Mouse (Mus musculus): ENCODE measurements around the gene Bid. TPM values are rescaled to one million over a fixed set of nuclear protein-coding genes. Genes with fewer than 3 reads are reported as not detected.

Gene Bid
- polyA plus RNA-seq, 1 experiment from 2014 or later, result 21.0 TPM

DNA sequence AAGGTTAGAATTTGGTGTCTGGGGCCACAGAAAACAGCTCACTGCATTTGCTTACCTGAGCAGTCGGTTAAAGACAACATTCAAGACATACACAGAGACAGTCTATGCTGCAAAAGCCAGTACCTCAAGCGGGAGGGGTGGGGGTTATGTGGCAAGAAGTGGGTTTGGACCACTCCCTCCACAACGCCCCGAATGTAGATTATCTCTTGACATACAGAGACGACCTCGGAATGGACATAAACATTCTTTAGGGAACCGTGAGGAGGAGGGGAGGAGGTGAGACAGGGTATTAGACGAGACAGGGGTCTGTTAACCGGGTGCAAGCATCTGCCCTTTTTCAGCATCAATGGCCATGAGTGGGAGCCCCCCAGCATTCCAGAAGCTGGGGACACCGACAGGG is 26.9 kb upstream of the Bid start:
- no peaks in the 10 kb centered on the region for H3K36me3 ChIP-seq
- no peak overlapping the region for H3K27ac ChIP-seq
- H3K4me3 ChIP-seq (replicated peaks), result no peak overlapping the region
- no peak for ATAC-seq
- H3K4me1 ChIP-seq (replicated peaks), result no peaks in the 10 kb centered on the region
- no peaks in the 10 kb centered on the region for H3K27me3 ChIP-seq (replicated peaks)
- H3K4me2 ChIP-seq (replicated peaks), result no peak overlapping the region
- no peaks in the 10 kb centered on the region for H3K9me3 ChIP-seq
- WGBS, result 56% methylated on average over 10 of the region's 10 CpGs
- no peak overlapping the region for H3K9ac ChIP-seq

- H3K4me3 ChIP-seq (replicated peaks), result no peak overlapping the region
- ATAC-seq, result no peak
- H3K27ac ChIP-seq, result no peak overlapping the region
- 73% methylated on average over 2 of the region's 2 CpGs for WGBS
- H3K4me1 ChIP-seq (replicated peaks), result no peaks in the 10 kb centered on the region
- no peak overlapping the region for H3K4me2 ChIP-seq (replicated peaks)
- H3K36me3 ChIP-seq, result no peaks in the 10 kb centered on the region
- H3K9ac ChIP-seq, result no peak overlapping the region
- no peaks in the 10 kb centered on the region for H3K27me3 ChIP-seq (replicated peaks)
- no peaks in the 10 kb centered on the region for H3K9me3 ChIP-seq
Measured at GRCm38 (mm10) chr6:120943079-120943478, 26.4 kb upstream of the Bid start.

DNA sequence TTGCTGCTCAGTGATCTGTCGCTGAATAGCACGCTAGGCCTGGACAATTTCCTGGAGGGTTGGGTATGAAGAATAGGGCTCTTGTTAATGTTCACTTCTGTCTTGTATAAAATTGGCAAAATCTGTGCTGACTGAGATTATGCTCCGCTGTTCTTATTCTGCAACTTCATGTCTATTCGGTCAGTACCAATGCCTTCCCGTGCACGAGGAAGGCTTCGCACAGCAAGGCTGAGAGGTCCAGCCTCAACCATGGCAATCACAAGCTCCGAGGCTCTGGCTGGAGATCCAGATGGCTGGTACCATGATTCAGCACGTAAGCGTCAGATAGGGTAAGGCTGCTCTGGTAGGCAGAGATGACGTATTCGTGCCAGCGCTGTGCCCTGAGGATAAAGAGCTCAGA is 24.9 kb upstream of the Bid start:
- Histone ChIP-seq H3K9me3 (no peaks in the 10 kb centered on the region), H3K9ac (no peak overlapping the region)

GRCm38 (mm10) chr6:120941084-120941481 is 24.4 kb upstream of the Bid start:
- no peaks in the 10 kb centered on the region for H3K27me3 ChIP-seq (replicated peaks)
- no peak overlapping the region for H3K27ac ChIP-seq

More for the DNA sequence above, 24.9 kb upstream of the Bid start:
- Histone ChIP-seq H3K27me3 (replicated peaks) (no peaks in the 10 kb centered on the region), H3K27ac (no peak overlapping the region), H3K36me3 (no peaks in the 10 kb centered on the region), H3K4me3 (replicated peaks) (no peak overlapping the region), H3K4me1 (replicated peaks) (no peaks in the 10 kb centered on the region), H3K4me2 (replicated peaks) (no peak overlapping the region)
- 90% methylated on average over 13 of the region's 13 CpGs for WGBS
- no peak for ATAC-seq

DNA sequence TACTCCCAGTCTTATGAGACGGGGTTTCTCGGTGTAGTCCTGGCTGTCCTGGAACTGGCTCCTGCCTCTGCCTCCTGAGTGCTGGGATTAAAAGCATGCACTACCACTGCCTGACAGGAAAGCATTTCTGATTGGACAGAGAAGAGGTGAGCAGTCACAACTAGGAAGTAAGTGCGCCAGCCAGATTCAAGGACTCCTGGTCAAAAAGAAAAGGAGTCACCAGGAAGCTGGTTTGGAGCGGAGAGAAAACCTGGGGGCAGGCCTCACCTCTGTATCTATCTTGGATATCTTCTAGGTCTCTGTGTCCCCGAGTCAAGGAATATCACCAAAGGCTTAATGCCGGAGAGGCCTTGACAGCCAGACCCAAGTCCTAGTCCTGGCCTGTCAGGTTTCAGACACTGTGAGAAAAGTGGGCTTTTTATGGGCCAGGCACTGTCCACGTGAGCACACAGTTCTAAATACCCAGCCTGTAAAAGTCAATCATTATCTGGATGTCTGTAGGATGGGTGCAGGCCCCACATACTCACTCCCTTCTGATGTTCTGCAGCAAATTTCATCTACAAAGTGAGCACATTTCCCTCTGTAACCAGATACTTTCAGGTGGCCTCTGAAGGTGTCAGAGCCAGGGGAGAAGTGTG is 23.9 kb upstream of the Bid start:
- Histone ChIP-seq H3K36me3 (no peaks in the 10 kb centered on the region), H3K4me3 (replicated peaks) (no peak overlapping the region), H3K9me3 (no peaks in the 10 kb centered on the region), H3K9ac (no peak overlapping the region), H3K27me3 (replicated peaks) (no peaks in the 10 kb centered on the region), H3K4me1 (replicated peaks) (no peaks in the 10 kb centered on the region), H3K4me2 (replicated peaks) (no peak overlapping the region), H3K27ac (no peak overlapping the region)
- 80% methylated on average over 7 of the region's 7 CpGs for WGBS
- peak; percentile 55; the same call in 1 of the 2 replicates for ATAC-seq

More at GRCm38 (mm10) chr6:120941084-120941481, 24.4 kb upstream of the Bid start:
- Histone ChIP-seq H3K4me1 (replicated peaks) (no peaks in the 10 kb centered on the region), H3K9ac (no peak overlapping the region), H3K4me2 (replicated peaks) (no peak overlapping the region), H3K36me3 (no peaks in the 10 kb centered on the region), H3K9me3 (no peaks in the 10 kb centered on the region), H3K4me3 (replicated peaks) (no peak overlapping the region)
- WGBS, result 77% methylated on average over 7 of the region's 7 CpGs
- no peak for ATAC-seq

DNA sequence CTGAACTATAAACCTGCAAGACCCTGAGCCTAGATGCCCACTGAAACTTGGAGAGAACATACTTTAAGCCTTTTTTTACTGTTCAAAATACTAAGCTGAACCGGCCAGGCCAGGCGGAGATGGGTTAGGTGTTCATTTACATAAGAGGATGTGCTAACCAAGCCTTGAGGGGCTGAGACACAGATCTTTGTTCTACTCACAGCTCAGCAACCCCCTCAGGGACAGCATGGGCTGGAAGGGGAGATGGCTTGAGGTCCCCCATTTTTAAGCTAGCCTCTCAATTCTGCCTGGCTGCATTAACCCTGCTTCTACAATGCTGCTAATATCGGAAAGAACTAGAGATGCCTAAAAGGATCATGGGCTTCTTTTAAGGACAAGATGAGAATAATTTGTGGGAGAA is 23.1 kb upstream of the Bid start:
- 84% methylated on average over 3 of the region's 3 CpGs for WGBS
- ATAC-seq, result no peak
- Histone ChIP-seq H3K27ac (no peak overlapping the region), H3K36me3 (no peaks in the 10 kb centered on the region), H3K4me2 (replicated peaks) (no peak overlapping the region), H3K9ac (no peak overlapping the region), H3K4me1 (replicated peaks) (no peaks in the 10 kb centered on the region), H3K4me3 (replicated peaks) (no peak overlapping the region), H3K27me3 (replicated peaks) (no peaks in the 10 kb centered on the region), H3K9me3 (no peaks in the 10 kb centered on the region)

DNA sequence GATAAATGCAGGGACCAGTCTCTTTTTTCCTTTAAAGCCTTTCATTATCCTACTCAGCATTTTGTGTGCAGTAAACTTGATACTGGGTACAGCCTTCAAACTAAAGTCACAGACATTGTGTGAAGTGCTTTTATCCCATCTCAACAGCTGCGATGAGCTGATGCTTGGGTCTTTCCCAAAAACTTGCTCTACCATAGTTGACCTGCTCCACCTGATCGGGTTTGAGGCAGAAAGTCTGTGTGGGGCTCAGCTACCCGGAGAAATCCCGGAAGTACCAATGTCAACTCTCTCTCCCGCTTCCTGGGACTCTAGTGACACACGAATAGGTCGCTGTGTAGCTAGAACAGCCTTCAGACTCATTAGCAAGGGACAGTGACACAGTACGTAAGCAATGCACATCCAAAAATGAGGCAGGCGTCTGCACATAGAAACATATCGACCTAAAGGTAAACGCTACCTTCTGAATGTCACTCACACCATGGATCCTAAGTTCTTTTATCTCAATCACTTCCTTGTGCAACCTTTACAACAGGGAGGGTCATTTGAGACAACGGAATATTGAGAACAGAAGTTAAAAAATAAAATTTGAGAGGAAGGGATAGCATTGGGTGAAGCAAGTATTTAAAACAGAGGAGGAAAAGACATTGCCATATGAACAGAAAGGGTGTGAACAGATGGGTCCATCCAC is 22.3 kb upstream of the Bid start:
- no peak overlapping the region for H3K4me3 ChIP-seq (replicated peaks)
- H3K4me1 ChIP-seq (replicated peaks), result no peaks in the 10 kb centered on the region
- H3K27me3 ChIP-seq (replicated peaks), result no peaks in the 10 kb centered on the region
- no peak overlapping the region for H3K4me2 ChIP-seq (replicated peaks)
- no peak for ATAC-seq
- 86% methylated on average over 12 of the region's 12 CpGs for WGBS
- H3K9me3 ChIP-seq, result no peaks in the 10 kb centered on the region
- H3K9ac ChIP-seq, result no peak overlapping the region
- no peaks in the 10 kb centered on the region for H3K36me3 ChIP-seq
- H3K27ac ChIP-seq, result no peak overlapping the region

DNA sequence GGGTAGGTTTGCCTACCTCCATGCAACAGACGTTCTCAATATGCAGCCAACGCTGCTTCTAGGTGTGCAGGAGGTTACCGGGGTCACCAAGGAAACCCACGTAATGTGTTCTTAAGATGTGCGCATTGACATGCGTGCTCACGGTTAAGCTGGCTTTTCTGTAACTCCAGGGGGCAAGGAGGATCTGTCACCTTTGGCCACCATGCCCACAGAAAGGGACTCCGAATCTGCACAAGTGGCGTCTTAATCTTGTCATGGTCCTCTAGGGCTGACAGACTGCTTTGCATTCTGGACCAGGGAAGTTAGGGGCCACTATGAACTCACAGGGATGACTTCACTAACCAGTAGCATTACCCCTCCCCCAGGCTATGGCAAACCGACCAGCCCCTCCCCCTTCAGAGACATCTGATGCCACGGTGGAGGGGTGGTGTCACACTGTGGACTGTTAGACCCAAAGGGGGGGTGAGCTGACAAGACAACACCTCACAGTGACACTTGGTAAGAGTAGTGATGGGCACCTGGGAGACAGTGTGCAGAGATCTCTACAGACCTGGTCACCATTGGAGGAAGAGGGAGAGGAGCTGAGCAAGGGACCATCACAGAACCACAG is 21.5 kb upstream of the Bid start:
- Histone ChIP-seq H3K4me3 (replicated peaks) (no peak overlapping the region), H3K9ac (no peak overlapping the region), H3K4me1 (replicated peaks) (no peaks in the 10 kb centered on the region), H3K27ac (no peak overlapping the region), H3K27me3 (replicated peaks) (no peaks in the 10 kb centered on the region), H3K36me3 (no peaks in the 10 kb centered on the region), H3K4me2 (replicated peaks) (no peak overlapping the region), H3K9me3 (no peaks in the 10 kb centered on the region)
- ATAC-seq, result no peak; the same call in 1 of the 2 replicates
- 82% methylated on average over 11 of the region's 11 CpGs for WGBS

- Histone ChIP-seq H3K4me3 (replicated peaks) (no peak overlapping the region), H3K36me3 (no peaks in the 10 kb centered on the region), H3K9ac (no peak overlapping the region), H3K4me2 (replicated peaks) (no peak overlapping the region), H3K9me3 (no peaks in the 10 kb centered on the region), H3K27ac (no peak overlapping the region), H3K4me1 (replicated peaks) (no peaks in the 10 kb centered on the region), H3K27me3 (replicated peaks) (no peaks in the 10 kb centered on the region)
- whole genome bisulfite sequencing, result 82% methylated on average over 16 of the region's 16 CpGs
- no peak for ATAC-seq
Measured at GRCm38 (mm10) chr6:120937104-120937617, 20.5 kb upstream of the Bid start.

DNA sequence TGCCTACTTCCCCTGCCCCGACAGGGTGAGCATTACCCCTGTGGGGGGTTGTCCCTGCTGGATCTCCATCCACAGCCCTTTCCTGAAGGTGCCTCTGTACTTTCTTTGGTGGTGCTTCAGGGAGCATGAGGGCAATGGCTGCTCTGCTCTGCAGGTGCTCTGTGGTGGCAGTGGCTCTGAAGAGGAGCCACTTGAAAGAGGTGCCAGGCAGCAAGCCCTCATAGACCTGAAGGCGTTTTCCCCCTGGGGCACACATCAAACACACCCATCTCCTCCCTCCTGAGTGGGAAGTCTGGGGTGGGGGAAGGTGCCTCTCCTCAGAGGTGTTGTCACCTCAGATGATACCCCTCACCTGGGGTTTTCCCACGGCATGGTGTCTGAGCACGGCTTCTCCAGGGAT is 17.5 kb upstream of the Bid start:
- no peak overlapping the region for H3K27ac ChIP-seq
- H3K9ac ChIP-seq, result no peak overlapping the region
- H3K36me3 ChIP-seq, result no peaks in the 10 kb centered on the region
- WGBS, result 70% methylated on average over 4 of the region's 4 CpGs
- no peak overlapping the region for H3K4me3 ChIP-seq (replicated peaks)
- H3K4me2 ChIP-seq (replicated peaks), result no peak overlapping the region
- ATAC-seq, result no peak
- peaks cover 4% of the 10 kb centered on the region; the same call in 1 of the 2 replicates for H3K4me1 ChIP-seq (replicated peaks)
- H3K9me3 ChIP-seq, result no peaks in the 10 kb centered on the region
- no peaks in the 10 kb centered on the region for H3K27me3 ChIP-seq (replicated peaks)

- Histone ChIP-seq H3K4me2 (replicated peaks) (no peak overlapping the region), H3K27me3 (replicated peaks) (no peaks in the 10 kb centered on the region), H3K9me3 (no peaks in the 10 kb centered on the region), H3K4me3 (replicated peaks) (no peak overlapping the region), H3K4me1 (replicated peaks) (peaks cover 4% of the 10 kb centered on the region; the same call in 1 of the 2 replicates), H3K36me3 (no peaks in the 10 kb centered on the region), H3K9ac (no peak overlapping the region), H3K27ac (no peak overlapping the region)
- 89% methylated on average over 7 of the region's 7 CpGs for WGBS
- ATAC-seq, result no peak
Measured at GRCm38 (mm10) chr6:120933670-120934069, 17.0 kb upstream of the Bid start.

- peaks cover 4% of the 10 kb centered on the region; the same call in 1 of the 2 replicates for H3K4me1 ChIP-seq (replicated peaks)
- no peak overlapping the region for H3K4me3 ChIP-seq (replicated peaks)
- no peak for ATAC-seq
- no peaks in the 10 kb centered on the region for H3K27me3 ChIP-seq (replicated peaks)
- H3K27ac ChIP-seq, result no peak overlapping the region
- H3K9me3 ChIP-seq, result no peaks in the 10 kb centered on the region
- H3K36me3 ChIP-seq, result no peaks in the 10 kb centered on the region
- no peak overlapping the region for H3K9ac ChIP-seq
- H3K4me2 ChIP-seq (replicated peaks), result no peak overlapping the region
- WGBS, result 86% methylated on average over 12 of the region's 12 CpGs
Measured at GRCm38 (mm10) chr6:120932597-120932996, 15.9 kb upstream of the Bid start.
